Mouse (Mus musculus) testis, adult 2 months (tissue): ENCODE data around the gene Dsp. TPM values are rescaled to one million over a fixed set of nuclear protein-coding genes. Genes with fewer than 3 reads are reported as not detected.

Experiments
- H3K27ac ChIP-seq: fragments of 200-500 bp; 2 replicates; pipeline ENCODE4 v1.5.1; 2012; ENCODE audit warnings: low read depth, low read length; ENCODE audit not compliant: control insufficient read depth, insufficient read depth
- H3K27me3 ChIP-seq: fragments of 200-500 bp; 2 replicates; pipeline ENCODE4 v1.6.1; 2012; ENCODE audit warnings: mild to moderate bottlenecking, low read length, moderate library complexity; ENCODE audit not compliant: control insufficient read depth, insufficient read depth
- H3K36me3 ChIP-seq: fragments of 200-500 bp; 2 replicates; pipeline ENCODE4 v1.6.1; 2012; ENCODE audit warnings: mild to moderate bottlenecking, low read length; ENCODE audit not compliant: control insufficient read depth, insufficient read depth
- H3K4me1 ChIP-seq: fragments of 200-500 bp; 2 replicates; pipeline ENCODE4 v1.6.1; 2012; ENCODE audit warnings: low read length; ENCODE audit not compliant: control insufficient read depth, insufficient read depth
- H3K4me3 ChIP-seq: fragments of 200-500 bp; 2 replicates; pipeline ENCODE4 v1.5.1; 2012; ENCODE audit warnings: low read depth, mild to moderate bottlenecking, low read length, moderate library complexity, mixed read lengths; ENCODE audit not compliant: control insufficient read depth
- CTCF ChIP-seq: fragments of 200-500 bp; IDR thresholded peaks from 2 replicates; pipeline ENCODE4 v1.5.1; 2012; ENCODE audit warnings: low read depth, mild to moderate bottlenecking, inconsistent platforms, low read length, moderate library complexity; ENCODE audit not compliant: control insufficient read depth, insufficient read depth, insufficient replicate concordance
- POLR2A ChIP-seq: fragments of 200-500 bp; IDR thresholded peaks from 2 replicates; pipeline ENCODE4 v1.6.1; 2012; ENCODE audit warnings: low read depth, mild to moderate bottlenecking, inconsistent platforms, low read length, moderate library complexity; ENCODE audit not compliant: control insufficient read depth
- polyA plus RNA-seq: library from polyadenylated mRNA; depleted of rRNA; stranded (reverse); fragments of >200 nt; gene quantifications from 2 replicates; pipeline ENCODE4 v1.2.3, GENCODE M21; 2012

Dsp gene
- polyA plus RNA-seq, 1 experiment: 0.21 TPM

GRCm38 (mm10) chr13:38201413-38201812 lies 50.3 kb downstream of the Dsp start:
- H3K4me1 ChIP-seq: peaks cover 11% of the 10 kb centered on the region
- TF ChIP-seq CTCF (no peak), POLR2A (no peak)
- H3K27ac ChIP-seq: no peak overlapping the region
- H3K36me3 ChIP-seq: no peaks in the 10 kb centered on the region
- no peaks in the 10 kb centered on the region for H3K27me3 ChIP-seq
- H3K4me3 ChIP-seq: no peak overlapping the region

- TF ChIP-seq CTCF (no peak), POLR2A (no peak)
- Histone ChIP-seq H3K27ac (no peak overlapping the region), H3K36me3 (no peaks in the 10 kb centered on the region), H3K4me3 (no peak overlapping the region), H3K27me3 (no peaks in the 10 kb centered on the region), H3K4me1 (no peaks in the 10 kb centered on the region)
These were observed 53.1 kb downstream of the Dsp start for GRCm38 (mm10) chr13:38204171-38204570.

- H3K36me3 ChIP-seq: no peaks in the 10 kb centered on the region
- peak within 1 kb of the TSS; percentile 99 for H3K4me3 ChIP-seq
- no peaks in the 10 kb centered on the region for H3K27me3 ChIP-seq
- H3K27ac ChIP-seq: peak within 1 kb of the TSS; percentile 92
- peak; percentile 92 for TF ChIP-seq POLR2A
- TF ChIP-seq CTCF: no peak
- H3K4me1 ChIP-seq: no peaks in the 10 kb centered on the region
These were observed 53.8 kb downstream of the Dsp start, which contains the start of gene Snrnp48 for GRCm38 (mm10) chr13:38204702-38205482. TSS of gene Snrnp48 (plus strand) at chr13:38204938.

DNA sequence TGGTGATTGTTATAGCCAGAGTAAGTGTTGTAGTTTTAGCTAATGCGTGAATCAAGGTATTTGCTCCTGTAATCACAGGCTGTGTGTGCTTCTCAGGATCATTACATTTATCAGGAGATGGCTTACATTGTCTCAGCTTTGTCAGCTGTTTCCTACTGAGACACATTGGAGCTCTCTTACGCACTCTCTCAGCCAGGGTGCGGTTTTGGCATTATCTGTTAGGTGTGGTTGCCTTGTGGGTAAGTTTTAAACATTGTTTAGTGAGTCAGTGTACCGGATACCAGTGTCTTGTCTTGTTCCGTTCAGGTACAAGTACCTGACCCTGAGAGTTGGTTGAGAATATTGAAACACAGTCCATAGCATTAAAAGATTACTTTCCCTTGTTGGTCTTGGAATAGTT lies 60.0 kb downstream of the Dsp start:
- Histone ChIP-seq H3K4me3 (no peak overlapping the region), H3K36me3 (no peaks in the 10 kb centered on the region; the same call in 1 of the 2 replicates), H3K27ac (no peak overlapping the region), H3K27me3 (no peaks in the 10 kb centered on the region), H3K4me1 (no peaks in the 10 kb centered on the region)
- TF ChIP-seq POLR2A (no peak), CTCF (no peak)

- Histone ChIP-seq H3K4me1 (no peaks in the 10 kb centered on the region), H3K36me3 (peaks cover 5% of the 10 kb centered on the region), H3K27me3 (no peaks in the 10 kb centered on the region), H3K4me3 (no peak overlapping the region), H3K27ac (no peak overlapping the region)
- TF ChIP-seq CTCF (no peak), POLR2A (no peak)
These were observed 67.6 kb downstream of the Dsp start for GRCm38 (mm10) chr13:38218686-38219085.

- Histone ChIP-seq H3K27me3 (no peaks in the 10 kb centered on the region), H3K4me3 (no peak overlapping the region), H3K4me1 (no peaks in the 10 kb centered on the region), H3K36me3 (peaks cover 5% of the 10 kb centered on the region), H3K27ac (no peak overlapping the region)
- TF ChIP-seq POLR2A (no peak), CTCF (no peak)
These were observed 69.2 kb downstream of the Dsp start for GRCm38 (mm10) chr13:38220331-38220730.

GRCm38 (mm10) chr13:38230177-38230821 lies 79.2 kb downstream of the Dsp start:
- Histone ChIP-seq H3K36me3 (0 out of 2 replicates have a peak, but pooled peaks cover 1% of the 10 kb centered on the region), H3K4me3 (no peak overlapping the region), H3K27ac (no peak overlapping the region), H3K4me1 (no peaks in the 10 kb centered on the region), H3K27me3 (no peaks in the 10 kb centered on the region)
- TF ChIP-seq CTCF (no peak), POLR2A (no peak)
